Mouse (Mus musculus): ENCODE data around the gene Bax.
"Not testable (repeated sequence)": the region's sequence is repeated elsewhere in the genome, so short reads cannot be mapped to it uniquely, and the experiment has no call there.

Gene Bax

GRCm38 (mm10) chr7:45466283-45467089 lies at the start of gene Bax:
Gene Bax, minus strand, starts transcription at chr7:45466898.
- peak; percentile 94 to 96 for DNase-seq (ENCODE audit: low spot score in 2 of 2)

GRCm38 (mm10) chr7:45515436-45515835 lies 48.7 kb upstream of the Bax start:
- DNase-seq (ENCODE audit: low spot score in 2 of 2), result no peak

DNA sequence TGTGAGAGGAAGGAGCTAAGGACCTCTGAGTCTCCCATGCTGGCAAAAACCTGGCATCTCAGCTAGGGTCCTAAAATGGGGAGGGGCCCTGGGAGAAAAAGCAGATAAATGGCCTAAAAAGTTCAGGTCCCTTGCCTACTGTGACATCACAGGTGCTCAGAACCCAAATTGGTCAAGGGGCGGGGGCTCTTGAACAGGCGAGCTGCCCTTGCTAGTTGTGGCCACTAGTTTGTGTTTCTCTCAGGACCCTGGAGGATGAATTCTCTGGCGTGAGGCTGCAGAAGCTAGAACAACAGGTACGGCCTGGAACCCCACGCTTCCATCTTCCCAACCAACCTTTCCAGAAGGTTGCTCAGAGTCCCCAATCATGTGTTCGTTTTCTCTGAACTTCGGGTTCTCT lies 47.7 kb upstream of the Bax start:
- no peak for DNase-seq (ENCODE audit: low spot score in 2 of 2)

- peak; percentile 85 to 91 for DNase-seq (ENCODE audit: low spot score in 2 of 2)
Measured at GRCm38 (mm10) chr7:45509912-45510787, 43.5 kb upstream of the Bax start, which contains the start of gene Nucb1. Gene Nucb1, minus strand, starts transcription at chr7:45510406.

- DNase-seq (ENCODE audit: low spot score in 2 of 2), result no peak
Measured at GRCm38 (mm10) chr7:45509181-45509882, 42.6 kb upstream of the Bax start.

GRCm38 (mm10) chr7:45508561-45508960 lies 41.9 kb upstream of the Bax start:
- DNase-seq (ENCODE audit: low spot score in 2 of 2), result no peak

- DNase-seq (ENCODE audit: low spot score in 2 of 2), result no peak
Measured at GRCm38 (mm10) chr7:45507583-45507982, 40.9 kb upstream of the Bax start.

- no peak for DNase-seq (ENCODE audit: low spot score in 2 of 2)
Measured at GRCm38 (mm10) chr7:45498427-45498826, 31.7 kb upstream of the Bax start.

GRCm38 (mm10) chr7:45494548-45494947 lies 27.9 kb upstream of the Bax start:
- DNase-seq (ENCODE audit: low spot score in 2 of 2), result no peak

DNA sequence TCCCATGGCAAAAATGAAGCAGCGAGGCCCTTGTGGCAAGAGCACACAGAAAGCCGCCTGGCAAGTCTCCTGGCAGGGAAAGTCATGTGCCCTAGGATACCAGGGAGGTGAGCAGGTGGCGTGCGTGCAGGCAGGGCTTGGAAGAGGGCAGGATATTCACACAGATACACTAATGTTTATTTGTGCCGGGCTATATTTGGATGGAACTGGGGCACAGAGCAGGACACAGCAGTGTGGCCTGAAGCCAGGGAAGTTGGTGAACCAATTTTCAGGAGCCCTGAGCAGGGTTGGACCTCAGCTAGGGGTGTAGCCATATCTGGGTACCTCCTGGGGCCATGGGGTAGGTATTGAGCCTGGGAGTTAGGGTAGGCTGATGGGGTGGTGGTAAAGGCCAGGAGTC lies 26.3 kb upstream of the Bax start:
- DNase-seq (ENCODE audit: low spot score in 2 of 2), result no peak

- no peak for DNase-seq (ENCODE audit: low spot score in 2 of 2)
Measured at GRCm38 (mm10) chr7:45492225-45492844, 25.6 kb upstream of the Bax start.

DNA sequence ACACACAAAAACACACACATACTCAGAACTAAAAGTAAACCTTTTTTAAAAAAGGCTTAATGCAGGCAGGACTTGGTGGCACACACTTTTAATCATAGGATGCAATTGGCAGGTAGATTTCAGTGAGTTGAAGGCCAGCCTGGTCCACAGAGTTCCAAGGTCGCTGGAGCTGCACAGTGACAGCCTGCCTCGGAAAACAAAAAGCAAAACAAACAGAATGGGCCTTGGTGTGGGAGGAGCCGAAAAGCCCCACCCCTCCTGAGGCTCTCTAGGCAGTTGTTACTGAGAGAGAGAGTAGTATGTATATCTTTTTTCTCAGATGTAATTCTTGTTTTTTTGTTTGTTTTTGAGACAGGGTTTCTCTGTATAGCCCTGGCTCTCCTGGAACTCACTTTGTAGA lies 24.6 kb upstream of the Bax start:
- no peak for DNase-seq (ENCODE audit: low spot score in 2 of 2)

DNA sequence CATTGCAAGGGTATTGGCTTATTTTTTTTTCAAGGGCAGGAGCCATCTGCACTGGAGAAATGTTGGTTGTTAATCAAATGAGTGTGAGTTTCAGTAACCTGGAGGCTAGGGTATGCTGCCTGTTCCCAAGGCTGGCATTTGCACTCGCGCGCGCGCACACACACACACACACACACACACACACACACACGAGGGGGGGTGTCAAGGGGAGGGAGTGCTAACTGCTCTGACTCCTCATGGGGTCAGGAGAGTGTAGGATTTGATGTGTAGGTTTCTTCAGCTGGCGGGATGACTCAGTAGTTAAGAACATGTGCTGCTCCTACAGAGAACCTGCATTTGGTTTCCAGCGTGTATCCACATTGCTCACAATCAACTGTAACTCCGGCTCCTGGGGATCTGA lies 24.1 kb upstream of the Bax start:
- no peak for DNase-seq (ENCODE audit: low spot score in 2 of 2)

DNA sequence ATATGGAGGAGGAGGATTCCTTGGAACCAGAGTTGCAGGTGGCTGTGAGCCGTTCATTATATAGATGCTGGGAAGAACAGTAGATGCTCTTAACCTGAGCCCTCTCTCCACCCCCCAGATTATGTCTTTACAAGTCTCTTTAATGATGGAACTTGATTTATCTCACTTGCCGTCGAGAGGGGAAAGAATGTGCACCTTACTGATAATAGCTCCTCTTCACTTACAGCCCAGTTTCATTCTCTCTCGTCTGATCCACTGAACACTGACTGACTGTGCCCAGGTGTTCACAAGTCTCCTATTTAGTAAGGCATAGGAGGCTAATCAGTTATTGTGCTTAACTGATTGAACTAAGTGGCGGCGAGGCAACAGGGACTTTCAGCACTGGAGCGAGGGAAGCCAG lies 22.9 kb upstream of the Bax start:
- no peak for DNase-seq (ENCODE audit: low spot score in 2 of 2)

DNA sequence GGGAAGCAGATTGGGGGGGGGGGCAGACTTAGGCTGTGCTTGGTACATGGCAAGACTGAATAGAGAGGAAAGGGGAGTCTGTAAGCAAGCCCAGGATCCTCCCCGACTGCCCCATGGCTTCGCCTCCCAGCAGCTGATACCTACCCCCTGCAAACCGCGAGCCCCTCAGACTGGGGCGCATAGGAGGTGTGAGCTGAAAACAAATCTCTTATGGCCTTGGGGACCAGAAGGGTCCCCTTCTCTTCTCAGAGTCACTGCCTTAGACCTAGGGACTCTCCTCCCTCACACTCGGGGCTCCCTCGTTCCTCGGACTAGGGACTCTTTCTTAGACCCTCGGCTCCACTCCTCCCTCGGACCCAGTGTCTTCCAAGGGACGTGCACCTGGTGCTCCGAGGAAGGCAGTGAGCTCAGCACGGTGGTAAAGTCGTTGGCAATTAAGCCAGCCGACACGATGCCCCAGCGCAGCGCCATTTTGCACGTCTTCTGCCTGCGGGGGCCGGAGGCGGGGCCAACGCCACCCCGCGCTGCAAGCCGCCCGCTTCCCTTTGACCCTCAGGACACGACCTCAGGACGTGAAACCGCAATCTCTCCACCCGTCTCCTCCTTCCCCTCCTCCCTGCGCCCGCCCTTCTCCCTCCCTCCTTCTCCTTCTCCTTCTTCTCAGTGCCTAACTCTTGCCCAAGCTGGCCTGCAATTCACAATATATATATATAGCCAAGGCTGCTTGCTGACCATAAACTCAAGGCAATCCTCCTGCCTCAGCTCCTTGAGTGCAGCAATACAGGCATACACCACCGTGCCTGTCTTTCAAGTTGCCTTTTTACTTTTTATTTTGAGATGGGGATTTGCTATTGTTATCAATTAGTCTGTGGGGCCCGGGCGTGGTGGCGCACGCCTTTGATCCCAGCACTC lies 21.9 kb upstream of the Bax start, which contains the start of gene Dhdh:
TSS of gene Dhdh (minus strand) at position 513 of the 912 bp plus-strand sequence.
- DNase-seq (ENCODE audit: low spot score in 2 of 2), result peak; percentile 61 to 69

GRCm38 (mm10) chr7:45487861-45488292 lies 21.2 kb upstream of the Bax start:
- DNase-seq (ENCODE audit: low spot score in 2 of 2), result no peak

DNA sequence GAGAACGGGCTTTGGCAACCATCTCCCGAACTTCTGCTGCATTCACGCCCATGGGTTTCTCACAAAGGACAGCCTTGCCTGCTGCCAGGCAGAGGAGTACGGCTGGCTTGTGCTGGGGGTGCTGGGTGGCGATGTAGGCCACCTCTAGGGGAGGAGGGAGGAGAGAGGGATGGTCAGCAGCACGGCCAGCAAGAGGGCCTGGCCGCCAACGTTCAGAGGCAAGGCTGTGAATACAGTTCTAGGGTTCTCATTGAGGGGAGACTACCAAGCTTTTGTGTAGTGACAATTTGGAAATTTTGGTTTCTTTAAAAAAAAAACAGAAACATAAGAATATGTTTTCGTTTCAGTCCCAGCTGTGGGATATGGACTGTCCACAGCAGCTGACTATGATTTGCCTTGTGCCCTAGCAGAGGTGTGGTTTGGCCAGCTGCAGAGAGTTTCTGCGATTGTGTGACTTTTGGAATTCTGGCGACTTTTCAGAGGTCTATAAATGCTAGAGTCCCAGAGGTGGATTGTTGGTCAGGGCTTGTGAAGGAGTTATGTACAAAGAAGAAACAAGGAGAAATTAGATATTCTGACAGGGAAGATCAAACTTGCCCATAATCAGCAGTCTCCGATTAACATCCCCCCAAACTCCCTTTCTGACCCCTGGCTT lies 20.2 kb upstream of the Bax start, which contains the start of gene Gm45808:
TSS of gene Gm45808 (minus strand) at position 51 of the 655 bp plus-strand sequence.
- DNase-seq (ENCODE audit: low spot score in 2 of 2), result no peak

GRCm38 (mm10) chr7:45486158-45486557 lies 19.5 kb upstream of the Bax start:
- no peak for DNase-seq (ENCODE audit: low spot score in 2 of 2)

DNA sequence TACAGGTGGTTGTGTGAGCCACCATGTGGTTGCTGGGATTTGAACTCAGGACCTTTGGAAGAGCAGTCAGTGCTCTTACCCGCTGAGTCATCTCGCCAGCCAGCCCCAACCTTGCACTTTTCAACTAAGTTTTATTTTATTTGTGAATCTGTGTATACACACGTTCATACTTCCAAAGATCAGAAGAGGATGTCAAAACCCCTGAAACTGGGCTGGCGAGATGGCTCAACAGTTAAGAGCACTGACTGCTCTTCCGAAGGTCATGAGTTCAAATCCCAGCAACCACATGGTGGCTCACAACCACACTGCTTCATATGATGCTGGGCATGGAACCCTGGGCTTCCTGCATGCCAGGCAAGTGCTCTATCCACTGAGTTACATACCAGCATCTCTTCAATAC lies 18.3 kb upstream of the Bax start:
- DNase-seq (ENCODE audit: low spot score in 2 of 2), result not testable (repeated sequence)

DNA sequence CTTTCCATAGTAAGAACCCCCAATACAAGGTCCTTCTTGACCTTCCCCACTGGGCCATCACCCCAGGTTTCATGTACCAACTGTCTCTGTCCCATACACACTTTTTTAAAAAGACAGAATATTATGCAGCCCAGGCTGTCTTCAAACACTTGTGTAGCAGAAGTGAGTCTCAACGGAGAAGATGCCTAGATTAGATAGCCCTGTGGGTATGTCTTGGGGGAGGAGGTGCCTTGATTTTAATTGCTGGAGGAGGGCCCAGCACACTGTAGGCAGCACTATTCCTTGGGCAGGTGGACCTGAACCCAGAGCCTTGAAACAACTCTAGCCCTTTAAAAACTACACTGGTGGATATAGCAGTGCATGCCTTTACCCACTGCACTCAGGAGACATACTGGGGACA lies 15.5 kb upstream of the Bax start:
- DNase-seq (ENCODE audit: low spot score in 2 of 2), result no peak
